Mouse (Mus musculus) ES-E14 (cell line): ENCODE data around the gene Chd1. TPM values are rescaled to one million over a fixed set of nuclear protein-coding genes. Genes with fewer than 3 reads are reported as not detected.

ENCODE experiments used
- DNase-seq: peaks from one replicate; pipeline ENCODE4 v3.0.0-alpha.2; 2013; ENCODE audit warnings: low read depth, low spot score
- H3K27ac ChIP-seq: 2 replicates; pipeline ENCODE4 v1.5.1; 2012; ENCODE audit warnings: low read depth, mild to moderate bottlenecking, low read length, moderate library complexity, mixed read lengths; ENCODE audit not compliant: poor library complexity, insufficient read depth, severe bottlenecking
- H3K36me3 ChIP-seq: 2 replicates; pipeline ENCODE4 v1.6.1; 2012; ENCODE audit warnings: mild to moderate bottlenecking, low read length, moderate library complexity, mixed read lengths; ENCODE audit not compliant: control insufficient read depth, poor library complexity, insufficient read depth, severe bottlenecking
- H3K4me1 ChIP-seq, 2 experiments: fragments of 150-350 bp in 1 of 2; sonication (generic) in 1 of 2; 2 replicates each; pipeline ENCODE4 v1.6.1; 2012; ENCODE audit warnings: low read length in 2 of 2, mild to moderate bottlenecking in 1 of 2, mixed read lengths in 1 of 2; ENCODE audit not compliant: control insufficient read depth in 2 of 2, insufficient read depth in 2 of 2, poor library complexity in 1 of 2
- H3K4me3 ChIP-seq, 2 experiments: fragments of 150-350 bp in 1 of 2; sonication (generic) in 1 of 2; 2 replicates each; pipeline ENCODE4 v1.5.1; 2012; ENCODE audit warnings: low read length in 2 of 2, low read depth in 1 of 2, mild to moderate bottlenecking in 1 of 2, mixed read lengths in 1 of 2; ENCODE audit not compliant: insufficient read depth in 1 of 2, poor library complexity in 1 of 2, severe bottlenecking in 1 of 2
- H3K9ac ChIP-seq: 2 replicates; pipeline ENCODE4 v1.6.1; 2012; ENCODE audit warnings: low read depth, mild to moderate bottlenecking, low read length, mixed read lengths; ENCODE audit not compliant: poor library complexity, insufficient read depth, severe bottlenecking
- H3K9me3 ChIP-seq: fragments of 150-350 bp; sonication (generic); 2 replicates; pipeline ENCODE4 v1.6.1; 2012; ENCODE audit warnings: low read depth, mild to moderate bottlenecking, low read length; ENCODE audit not compliant: control insufficient read depth, insufficient read depth
- CHD2 ChIP-seq: IDR thresholded peaks from 2 replicates; pipeline ENCODE4 v1.6.1; 2014; ENCODE audit warnings: mild to moderate bottlenecking, low read depth, low read length, inconsistent platforms
- HCFC1 ChIP-seq: IDR thresholded peaks from 2 replicates; pipeline ENCODE4 v1.6.1; 2012; ENCODE audit warnings: low read length, inconsistent platforms, borderline replicate concordance; ENCODE audit not compliant: insufficient read depth
- MAFK ChIP-seq: IDR thresholded peaks from 2 replicates; pipeline ENCODE4 v1.6.1; 2014; ENCODE audit warnings: mild to moderate bottlenecking, low read depth, low read length, inconsistent platforms; ENCODE audit not compliant: insufficient read depth
- ZC3H11A ChIP-seq: IDR thresholded peaks from 2 replicates; pipeline ENCODE4 v1.6.1; 2012; ENCODE audit warnings: low read depth, mild to moderate bottlenecking, inconsistent platforms, low read length, borderline replicate concordance
- ZNF384 ChIP-seq: IDR thresholded peaks from 2 replicates; pipeline ENCODE4 v1.6.1; 2012; ENCODE audit warnings: low read depth, low read length, inconsistent platforms
- in situ Hi-C, 2 experiments: fragments of 600-800 bp; cut with MboI; formaldehyde crosslinking; loops; one replicate each; pipeline ENCODE4 v1.15.1; 2025; ENCODE audit warnings: low sequenced_read_pairs in 2 of 2, inconsistent platforms in 1 of 2; ENCODE audit not compliant: unreplicated experiment in 2 of 2
- total RNA-seq: library from RNA; depleted of rRNA; stranded (reverse); fragments of 300-350 nt; gene quantifications from 2 replicates; pipeline ENCODE4 v1.2.3, GENCODE M21; 2012; rRNA removed

Chd1 gene
- total RNA-seq, 1 experiment = 39.8 TPM

DNA sequence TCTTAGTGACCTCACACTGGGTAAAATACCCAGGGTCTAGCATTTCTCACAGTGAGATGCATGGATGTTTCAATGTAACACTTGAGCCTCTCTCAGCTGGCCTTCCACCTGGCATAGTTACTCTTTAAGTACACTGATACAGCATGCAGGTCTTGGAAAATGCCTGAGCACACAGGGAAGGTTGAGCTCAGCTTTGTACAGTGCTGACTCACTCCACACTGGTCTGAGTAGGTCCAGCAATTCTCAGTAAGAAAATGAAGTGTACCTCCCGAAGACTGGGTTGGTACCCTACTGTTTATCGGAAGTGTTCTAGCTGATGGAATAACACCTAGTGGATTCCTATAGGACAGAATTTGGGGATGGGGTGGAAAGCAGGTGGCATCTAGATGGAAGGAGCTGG lies 112.9 kb downstream of the Chd1 start:
- H3K9me3 ChIP-seq = no peaks in the 10 kb centered on the region

DNA sequence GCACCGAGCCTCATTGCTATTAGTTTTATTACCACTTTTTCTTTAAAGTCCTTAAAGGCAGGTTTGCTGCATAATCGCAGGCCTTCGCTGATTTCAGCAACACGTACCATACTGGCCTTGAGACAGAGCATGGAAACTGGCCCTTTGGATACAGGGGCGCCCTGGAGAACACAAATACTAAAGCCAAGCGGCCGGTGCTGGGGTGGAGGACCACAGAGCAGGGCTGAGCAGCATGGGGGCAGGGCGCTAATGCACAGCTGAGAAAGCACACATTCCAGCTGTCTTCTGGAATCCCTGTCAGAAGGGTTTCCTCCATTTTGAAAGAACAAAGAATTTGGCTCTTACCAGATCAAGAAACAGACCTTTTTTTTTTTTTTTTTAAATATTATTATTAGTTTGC lies 113.6 kb downstream of the Chd1 start:
- no peaks in the 10 kb centered on the region for H3K9me3 ChIP-seq
- no peak overlapping the region for H3K4me3 ChIP-seq
- no peak overlapping the region for H3K9ac ChIP-seq
- in situ Hi-C loops = no loop called here
- no peak for DNase-seq
- peaks cover 0 to 2% of the 10 kb centered on the region in 2 experiments; a peak in 1 of 4 replicates for H3K4me1 ChIP-seq
- H3K27ac ChIP-seq = no peak overlapping the region
- peaks cover 4% of the 10 kb centered on the region for H3K36me3 ChIP-seq
- no peak for TF ChIP-seq CHD2
- TF ChIP-seq ZNF384 = no peak
- TF ChIP-seq MAFK = no peak
- TF ChIP-seq ZC3H11A = no peak
- no peak for TF ChIP-seq HCFC1

More for the DNA sequence above, 112.9 kb downstream of the Chd1 start:
- Histone ChIP-seq H3K36me3 (peaks cover 4% of the 10 kb centered on the region), H3K4me1 (peaks cover 0 to 2% of the 10 kb centered on the region in 2 experiments; a peak in 1 of 4 replicates), H3K27ac (no peak overlapping the region), H3K9ac (no peak overlapping the region), H3K4me3 (no peak overlapping the region)
- in situ Hi-C loops = no loop called here
- DNase-seq = no peak
- no peak for TF ChIP-seq HCFC1
- TF ChIP-seq ZC3H11A = no peak
- TF ChIP-seq ZNF384 = no peak
- TF ChIP-seq CHD2 = no peak
- no peak for TF ChIP-seq MAFK

DNA sequence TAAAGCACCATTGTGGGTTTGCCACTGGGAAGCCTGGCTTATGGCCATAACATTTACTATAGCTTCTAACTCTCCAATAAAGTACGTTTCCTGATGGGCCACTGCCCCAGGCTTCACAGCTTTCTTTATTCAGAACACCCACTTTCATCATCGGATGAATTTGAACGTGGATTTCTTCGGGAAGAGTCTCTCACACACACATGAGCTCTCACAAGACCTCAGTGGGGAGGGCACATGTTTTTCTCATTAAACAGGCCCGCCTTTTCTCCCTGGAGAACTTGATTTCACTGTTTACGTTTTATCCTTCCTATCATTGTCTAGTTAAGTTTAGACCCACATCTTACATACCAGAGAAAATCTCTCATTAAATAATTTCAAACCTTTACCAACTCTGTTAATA lies 115.4 kb downstream of the Chd1 start:
- H3K9ac ChIP-seq = no peak overlapping the region
- in situ Hi-C loops = no loop called here
- no peaks in the 10 kb centered on the region for H3K9me3 ChIP-seq
- H3K4me3 ChIP-seq = no peak overlapping the region
- DNase-seq = no peak
- peaks cover 4% of the 10 kb centered on the region for H3K36me3 ChIP-seq
- no peak for TF ChIP-seq ZC3H11A
- TF ChIP-seq MAFK = no peak
- no peak overlapping the region for H3K27ac ChIP-seq
- peaks cover 0 to 2% of the 10 kb centered on the region in 2 experiments; a peak in 1 of 4 replicates for H3K4me1 ChIP-seq

DNA sequence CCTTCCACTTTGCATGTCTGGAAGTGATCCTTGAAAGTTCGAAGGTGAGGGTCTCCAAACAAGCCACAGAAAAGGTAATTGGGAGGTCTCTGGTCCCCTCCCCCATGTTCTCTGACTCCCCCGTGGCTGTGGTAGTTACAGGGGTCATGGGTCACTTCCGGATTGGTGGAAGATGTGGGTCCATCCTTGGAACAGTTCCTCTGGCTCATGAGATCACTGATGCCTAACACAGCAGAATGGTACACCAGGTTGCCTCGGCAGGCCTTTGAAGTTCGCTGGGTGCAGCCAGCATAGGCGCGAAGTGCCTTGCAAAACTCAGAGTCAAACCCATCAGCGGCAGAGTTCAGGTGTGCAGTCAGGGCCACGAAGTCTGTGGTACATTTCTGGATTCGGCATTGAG lies 116.0 kb downstream of the Chd1 start:
- no peak overlapping the region for H3K4me3 ChIP-seq
- H3K36me3 ChIP-seq = peaks cover 4% of the 10 kb centered on the region
- DNase-seq = no peak
- H3K9ac ChIP-seq = no peak overlapping the region
- TF ChIP-seq CHD2 (no peak), MAFK (no peak), ZNF384 (no peak), HCFC1 (no peak), ZC3H11A (no peak)
- H3K9me3 ChIP-seq = no peaks in the 10 kb centered on the region
- in situ Hi-C loops = no loop called here
- H3K4me1 ChIP-seq = peaks cover 0 to 2% of the 10 kb centered on the region in 2 experiments; a peak in 1 of 4 replicates
- H3K27ac ChIP-seq = no peak overlapping the region

DNA sequence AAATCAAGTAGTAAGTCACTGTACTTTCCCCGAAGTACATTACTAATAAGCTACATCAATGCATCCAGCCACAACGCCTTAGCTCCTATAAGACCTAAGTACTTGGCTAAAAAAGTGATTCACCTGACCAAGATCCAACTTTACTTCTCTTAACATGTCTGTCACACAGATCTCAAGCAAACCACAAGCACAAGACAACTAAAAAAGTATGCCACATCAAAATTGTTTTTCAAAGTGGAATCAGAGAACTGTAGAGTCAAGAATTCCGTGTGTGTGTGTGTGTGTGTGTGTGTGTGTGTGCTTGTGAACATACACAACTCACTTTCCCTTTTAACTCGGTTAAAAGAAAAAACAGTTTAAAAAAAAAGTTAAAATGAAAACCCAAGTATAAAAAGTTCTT lies 116.9 kb downstream of the Chd1 start:
- peaks cover 0 to 2% of the 10 kb centered on the region in 2 experiments; a peak in 1 of 4 replicates for H3K4me1 ChIP-seq
- DNase-seq = no peak
- in situ Hi-C loops = no loop called here
- H3K27ac ChIP-seq = no peak overlapping the region
- TF ChIP-seq MAFK (no peak), CHD2 (no peak), HCFC1 (no peak), ZC3H11A (no peak), ZNF384 (no peak)
- peaks cover 4% of the 10 kb centered on the region for H3K36me3 ChIP-seq
- H3K9ac ChIP-seq = no peak overlapping the region
- H3K9me3 ChIP-seq = no peaks in the 10 kb centered on the region
- no peak overlapping the region for H3K4me3 ChIP-seq

Other genes starting within 250 kb of the Chd1 start
- 151 and 189 TPM in 2 replicates for gene Psmb1, start 205.2 kb upstream of the Chd1 start, total RNA-seq
- gene Tbp, start 205.1 kb upstream of the Chd1 start, total RNA-seq = 35.6 and 39.4 TPM in 2 replicates
- gene Pdcd2, start 177.7 kb upstream of the Chd1 start, total RNA-seq = 65.1 and 82.7 TPM in 2 replicates
- 1.9 and 2.7 TPM in 2 replicates for gene Prdm9, start 140.6 kb upstream of the Chd1 start, total RNA-seq
- gene Rgmb, start 126.1 kb downstream of the Chd1 start, total RNA-seq = 5.5 and 7.2 TPM in 2 replicates